Mouse (Mus musculus): Measurements from ENCODE around the gene Rnf212b.

- TF ChIP-seq CTCF (IDR thresholded peaks at IDR 0.05; ENCODE audit: control insufficient read depth, insufficient read depth, insufficient read length) (no peak), MAX (IDR thresholded peaks at IDR 0.05) (no peak), FOSL1 (IDR thresholded peaks at IDR 0.05; ENCODE audit: insufficient read depth, low read length, poor library complexity, severe bottlenecking) (no peak), USF1 (IDR thresholded peaks at IDR 0.05; ENCODE audit: low read depth) (no peak)
Measured at GRCm38 (mm10) chr14:54802428-54802827, 11.5 kb upstream of the Rnf212b start.
